Mouse (Mus musculus): ENCODE results near the gene Cbx1.

DNA sequence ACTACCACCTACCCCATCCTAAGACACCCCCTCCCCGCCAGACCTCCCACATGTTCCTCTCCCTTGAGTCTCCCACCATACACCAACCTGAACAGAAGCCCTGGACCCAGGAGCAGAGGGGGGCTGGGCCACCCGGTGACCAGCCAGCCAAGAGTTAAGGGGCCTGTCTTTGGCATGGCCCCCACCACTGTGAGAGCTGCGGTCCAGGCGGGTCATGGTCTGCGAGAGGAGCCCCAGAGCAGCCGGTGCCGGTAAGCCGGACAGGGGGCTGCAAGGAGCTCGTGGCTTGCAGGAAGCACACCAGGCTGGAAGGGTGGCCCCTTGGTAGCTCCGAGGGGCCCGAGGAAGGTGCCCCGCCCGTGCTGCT lies 34.5 kb downstream of the Cbx1 start:
- TF ChIP-seq CTCF (IDR thresholded peaks at IDR 0.05; ENCODE audit: control insufficient read depth, insufficient read depth, insufficient read length), result no peak
- no peak for TF ChIP-seq MYOD1 (IDR thresholded peaks at IDR 0.05; ENCODE audit: control insufficient read depth, insufficient read length, low read depth)

Data from C2C12 (cell line).